Mouse (Mus musculus): ENCODE measurements at regions not wholly inside any gene's neighbourhood (a gene's known extent, or its start where the extent isn't known, plus 50 kb on each side); places are given as distances from the start of the nearest gene placed in this dataset.

DNA sequence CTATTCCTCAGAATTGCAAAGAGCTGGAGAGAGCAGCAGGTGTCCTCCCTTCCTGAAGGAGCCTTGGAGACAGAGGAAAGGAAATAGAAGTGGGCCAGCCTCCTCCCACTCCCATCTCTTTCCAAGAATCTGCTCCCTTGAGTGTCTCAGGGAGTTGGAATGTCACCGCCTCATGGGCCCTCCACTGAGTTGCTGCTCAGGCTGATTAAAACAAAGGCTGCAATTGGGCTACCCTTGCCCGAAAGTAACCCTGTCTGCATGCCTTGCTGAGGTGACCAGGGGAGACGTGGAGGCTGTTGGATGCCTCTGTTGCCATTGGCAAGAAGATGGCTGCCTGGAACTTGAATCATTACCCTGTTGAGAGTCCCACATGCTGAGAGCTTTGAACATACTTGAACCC lies 59.7 kb upstream of the Abca1 start:
- DNase-seq (ENCODE audit: low read depth, low spot score), result no peak

DNA sequence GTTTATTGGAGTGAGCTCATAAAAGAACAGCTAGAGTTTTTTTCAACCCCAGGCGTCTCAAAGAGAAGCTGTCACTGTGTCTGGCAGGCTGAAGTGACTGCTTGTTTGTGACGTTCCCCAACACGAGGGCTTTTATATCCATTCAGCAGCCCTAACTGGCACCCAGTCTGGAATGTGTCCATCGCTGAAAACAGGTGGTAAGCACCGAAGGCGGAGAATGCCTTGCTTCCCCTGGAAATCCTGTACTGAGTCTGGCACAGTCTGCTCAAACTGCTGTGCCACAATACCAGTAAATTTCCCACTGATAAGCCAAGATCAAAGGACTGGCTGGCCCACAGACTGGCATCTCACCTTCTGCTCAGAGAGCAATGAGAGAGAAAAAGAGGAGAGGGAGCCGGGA lies 59.1 kb upstream of the Abca1 start:
- DNase-seq (ENCODE audit: low read depth, low spot score), result no peak

DNA sequence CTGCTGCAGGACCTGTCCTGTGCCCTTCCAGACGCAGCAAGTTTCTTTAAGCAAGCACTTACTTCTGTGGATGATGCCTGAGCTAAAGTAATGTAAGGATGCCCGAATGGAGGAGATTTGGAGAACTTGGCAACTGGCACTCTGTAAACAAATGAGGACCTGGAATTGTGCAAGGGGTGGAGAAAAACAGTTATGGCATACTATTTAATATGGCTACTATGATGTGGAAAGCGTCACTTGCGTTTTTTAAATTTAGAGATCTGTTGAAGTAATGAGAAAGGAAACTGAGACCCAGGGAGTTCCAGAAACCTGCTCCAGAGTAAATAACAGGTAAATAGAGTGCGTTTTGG lies 58.6 kb upstream of the Abca1 start:
- no peak for DNase-seq (ENCODE audit: low read depth, low spot score)

- no peak for DNase-seq (ENCODE audit: low read depth, low spot score)
Observed at GRCm38 (mm10) chr4:53217608-53218290, 58.1 kb upstream of the Abca1 start.

DNA sequence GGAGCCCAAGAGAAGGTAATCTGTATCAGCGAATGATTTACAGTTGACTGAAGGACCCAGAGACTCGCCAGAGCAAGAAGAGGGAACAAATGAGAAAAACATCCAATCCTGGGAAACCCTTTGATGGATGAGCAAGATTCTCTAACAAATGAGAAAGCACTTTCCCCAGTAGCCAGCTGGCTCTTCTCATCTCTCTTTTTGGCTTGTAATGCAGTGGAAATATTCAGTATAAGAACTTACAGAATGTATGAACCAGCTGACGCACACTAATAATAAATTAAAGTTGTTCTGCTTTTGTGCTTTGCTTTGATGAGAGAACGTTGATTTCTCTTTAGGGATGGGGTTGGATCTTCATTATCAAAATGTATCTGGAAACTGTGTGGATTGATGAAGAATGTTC lies 52.8 kb upstream of the Abca1 start:
- DNase-seq (ENCODE audit: low read depth, low spot score), result no peak

- no peak for DNase-seq (ENCODE audit: low read depth, low spot score)
Observed at GRCm38 (mm10) chr4:53210685-53211084, 51.0 kb upstream of the Abca1 start.

Data from WW6 (cell line).